ENCODE assay signal across 8 mouse cellular contexts in the genomic region with DNA sequence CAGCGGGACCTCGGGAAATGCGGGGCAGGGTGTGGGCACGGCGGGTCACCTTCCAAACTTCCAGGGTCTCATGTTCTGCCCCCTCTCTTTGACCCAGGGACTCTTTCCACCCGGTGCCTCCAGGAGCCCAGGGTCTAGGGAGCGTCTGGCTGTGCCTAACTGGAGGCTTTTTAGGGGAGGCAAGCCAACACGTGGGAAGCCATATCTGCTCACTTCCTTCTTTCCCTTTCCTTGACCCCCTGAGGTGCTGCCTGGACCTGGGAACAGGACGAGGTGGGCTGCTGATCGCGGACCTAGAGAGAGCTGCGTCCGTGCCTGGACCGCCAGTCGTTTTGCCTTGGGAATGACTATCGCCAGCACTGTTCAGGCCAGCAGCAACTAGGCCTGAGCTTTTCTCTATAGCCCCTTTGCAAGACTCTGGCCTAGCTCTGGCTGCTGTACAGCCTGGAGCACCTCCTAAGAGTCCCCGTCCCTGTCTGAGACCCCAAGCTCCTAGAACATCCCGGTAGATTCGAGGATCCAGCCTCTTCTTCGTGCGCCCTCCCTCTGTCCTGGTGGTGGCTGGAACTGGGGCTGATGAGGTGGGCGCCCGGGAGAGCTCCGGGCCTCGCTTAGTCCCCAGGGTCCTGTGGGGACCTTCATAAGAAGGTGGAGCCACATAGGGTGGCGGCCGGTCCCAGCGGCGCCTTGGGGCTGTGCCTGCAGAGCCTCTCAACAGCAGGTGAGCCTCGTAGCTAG. TPM values are rescaled to one million over a fixed set of nuclear protein-coding genes. Genes with fewer than 3 reads are reported as not detected.
DNase-seq lines count a peak whose midpoint lies in the region; ATAC-seq lines count a peak whose summit lies in the region.

No protein-coding gene starts in this region.

- 4% methylated on average over 30 of the region's 30 CpGs for WGBS in heart, embryonic 11.5 days (ENCODE audit: insufficient replicate concordance)
- 5% methylated on average over 30 of the region's 30 CpGs for WGBS in forebrain, embryonic 16.5 days
- WGBS in liver, embryonic 16.5 days (ENCODE audit: insufficient replicate concordance), result 9% methylated on average over 30 of the region's 30 CpGs

- peak overlapping the region; percentile 41 for H3K4me3 ChIP-seq in heart, embryonic 11.5 days (ENCODE audit: low read depth, low read length)
- H3K4me3 ChIP-seq in forebrain, embryonic 16.5 days (replicated peaks; ENCODE audit: low read length), result peak overlapping the region; percentile 54
- H3K4me3 ChIP-seq in liver, embryonic 16.5 days (ENCODE audit: low read depth, low read length), result peak overlapping the region; percentile 48

- DNase-seq in heart, postnatal 4 days, result no peak
- peak; percentile 42 for DNase-seq in ES-CJ7 (ENCODE audit: low read depth, low spot score)
- no peak for DNase-seq in cerebellum, adult 9-11 months

- H3K4me2 ChIP-seq in heart, embryonic 11.5 days, result peak overlapping the region; percentile 74
- H3K4me2 ChIP-seq in forebrain, embryonic 16.5 days (ENCODE audit: low read length), result peak overlapping the region; percentile 80
- peak overlapping the region; percentile 62 for H3K4me2 ChIP-seq in liver, embryonic 16.5 days (ENCODE audit: low read depth, low read length)

- no peak overlapping the region for H3K27ac ChIP-seq in heart, embryonic 11.5 days (ENCODE audit: low read depth, low read length)
- H3K27ac ChIP-seq in forebrain, embryonic 16.5 days (ENCODE audit: low read length), result no peak overlapping the region
- H3K27ac ChIP-seq in liver, embryonic 16.5 days (ENCODE audit: low read length), result no peak overlapping the region

- H3K4me1 ChIP-seq in heart, embryonic 11.5 days (ENCODE audit: control insufficient read depth, insufficient read depth, low read length), result peaks cover 51% of the 10 kb centered on the region
- H3K4me1 ChIP-seq in forebrain, embryonic 16.5 days (replicated peaks; ENCODE audit: control insufficient read depth, insufficient read depth, low read length), result peaks cover 43% of the 10 kb centered on the region
- H3K4me1 ChIP-seq in liver, embryonic 16.5 days (ENCODE audit: control insufficient read depth, low read depth, low read length), result peaks cover 28% of the 10 kb centered on the region

- no peak for ATAC-seq in heart, embryonic 11.5 days (replicated peaks; ENCODE audit: insufficient number of reproducible peaks, low FRiP score, low TSS enrichment)
- ATAC-seq in forebrain, embryonic 16.5 days, result no peak
- no peak for ATAC-seq in liver, embryonic 16.5 days (ENCODE audit: low read depth)
- ATAC-seq in cerebellum, adult (ENCODE audit: insufficient number of reproducible peaks, low FRiP score, low TSS enrichment), result no peak
- no peak for ATAC-seq in frontal cortex, adult (ENCODE audit: low TSS enrichment)

- H3K9me3 ChIP-seq in heart, embryonic 11.5 days (replicated peaks; ENCODE audit: control insufficient read depth, low read length), result no peaks in the 10 kb centered on the region
- no peaks in the 10 kb centered on the region for H3K9me3 ChIP-seq in forebrain, embryonic 16.5 days (ENCODE audit: control insufficient read depth, low read length)
- H3K9me3 ChIP-seq in liver, embryonic 16.5 days (replicated peaks; ENCODE audit: control insufficient read depth, low read length), result no peaks in the 10 kb centered on the region

- H3K36me3 ChIP-seq in heart, embryonic 11.5 days (ENCODE audit: control insufficient read depth, insufficient read depth, low read length), result peaks cover 4% of the 10 kb centered on the region; the same call in 1 of the 2 replicates
- H3K36me3 ChIP-seq in forebrain, embryonic 16.5 days (ENCODE audit: control insufficient read depth, insufficient read depth), result no peaks in the 10 kb centered on the region
- peaks cover 6% of the 10 kb centered on the region for H3K36me3 ChIP-seq in liver, embryonic 16.5 days (ENCODE audit: control insufficient read depth, insufficient read depth)

- H3K9ac ChIP-seq in heart, embryonic 11.5 days (ENCODE audit: low read depth, low read length), result no peak overlapping the region
- no peak overlapping the region for H3K9ac ChIP-seq in forebrain, embryonic 16.5 days (replicated peaks; ENCODE audit: low read depth, low read length)
- no peak overlapping the region for H3K9ac ChIP-seq in liver, embryonic 16.5 days (ENCODE audit: low read depth, low read length)

- H3K27me3 ChIP-seq in heart, embryonic 11.5 days (ENCODE audit: control insufficient read depth, insufficient read depth, low read length), result peaks cover 88% of the 10 kb centered on the region
- H3K27me3 ChIP-seq in forebrain, embryonic 16.5 days (replicated peaks; ENCODE audit: control insufficient read depth, insufficient read depth, low read length), result peaks cover 85% of the 10 kb centered on the region
- H3K27me3 ChIP-seq in liver, embryonic 16.5 days (ENCODE audit: control insufficient read depth, insufficient read depth, low read depth, low read length), result peaks cover 88% of the 10 kb centered on the region

RNA-seq across cellular contexts. Expression of gene Ddn, which starts 3.0 kb away (rescaled TPM):
- 0.11 and 0.25 TPM in 2 replicates for polyA plus RNA-seq in heart, embryonic 11.5 days (2014; fragmentation: Nextera tagmentation; extraction: Ambion mirVana)
- 1 to 10 TPM in 1 of 2 experiments, under 1 TPM in 1; 0.93 to 1.2 TPM for total RNA-seq in heart, postnatal 4 days (2021)
- 0.46 and 0.58 TPM in 2 replicates for polyA plus RNA-seq in forebrain, embryonic 16.5 days (2015; fragmentation: Nextera tagmentation; extraction: Ambion mirVana)
- not detected in 2 replicates for polyA plus RNA-seq in liver, embryonic 16.5 days (2015; fragmentation: Nextera tagmentation; extraction: Ambion mirVana)

RNA-seq across cellular contexts. Expression of gene Wnt1, which starts 16.6 kb away (rescaled TPM):
- polyA plus RNA-seq in heart, embryonic 11.5 days (2014; fragmentation: Nextera tagmentation; extraction: Ambion mirVana), result not detected in 2 replicates
- total RNA-seq in heart, postnatal 4 days (2021), result not detected
- 0.10 and 0.42 TPM in 2 replicates for polyA plus RNA-seq in forebrain, embryonic 16.5 days (2015; fragmentation: Nextera tagmentation; extraction: Ambion mirVana)
- not detected in 2 replicates for polyA plus RNA-seq in liver, embryonic 16.5 days (2015; fragmentation: Nextera tagmentation; extraction: Ambion mirVana)

RNA-seq across cellular contexts. Expression of gene Prkag1, which starts 25.1 kb away (rescaled TPM):
- 72.1 and 74.7 TPM in 2 replicates for polyA plus RNA-seq in heart, embryonic 11.5 days (2014; fragmentation: Nextera tagmentation; extraction: Ambion mirVana)
- 10 to 100 TPM; 88.9 to 89.3 TPM for total RNA-seq in heart, postnatal 4 days (2021)
- polyA plus RNA-seq in forebrain, embryonic 16.5 days (2015; fragmentation: Nextera tagmentation; extraction: Ambion mirVana), result 79.5 and 89.2 TPM in 2 replicates
- 86.8 and 90.6 TPM in 2 replicates for polyA plus RNA-seq in liver, embryonic 16.5 days (2015; fragmentation: Nextera tagmentation; extraction: Ambion mirVana)

RNA-seq across cellular contexts. Expression of gene Wnt10b, which starts 28.3 kb away (rescaled TPM):
- polyA plus RNA-seq in heart, embryonic 11.5 days (2014; fragmentation: Nextera tagmentation; extraction: Ambion mirVana), result not detected in 2 replicates
- under 1 TPM; 0.36 to 0.50 TPM for total RNA-seq in heart, postnatal 4 days (2021)
- not detected in 2 replicates for polyA plus RNA-seq in forebrain, embryonic 16.5 days (2015; fragmentation: Nextera tagmentation; extraction: Ambion mirVana)
- not detected in 2 replicates for polyA plus RNA-seq in liver, embryonic 16.5 days (2015; fragmentation: Nextera tagmentation; extraction: Ambion mirVana)

RNA-seq across cellular contexts. Expression of gene Arf3, which starts 43.2 kb away (rescaled TPM):
- 22.8 and 30.7 TPM in 2 replicates for polyA plus RNA-seq in heart, embryonic 11.5 days (2014; fragmentation: Nextera tagmentation; extraction: Ambion mirVana)
- 10 to 100 TPM; 40.9 to 43.7 TPM for total RNA-seq in heart, postnatal 4 days (2021)
- polyA plus RNA-seq in forebrain, embryonic 16.5 days (2015; fragmentation: Nextera tagmentation; extraction: Ambion mirVana), result 82.6 and 99.9 TPM in 2 replicates
- polyA plus RNA-seq in liver, embryonic 16.5 days (2015; fragmentation: Nextera tagmentation; extraction: Ambion mirVana), result 10.5 and 12.0 TPM in 2 replicates
